Mouse (Mus musculus) thymus, adult 2 months (tissue): ENCODE data around the gene Gas2l1.

Source experiments
- CTCF ChIP-seq: fragments of 200-500 bp; IDR thresholded peaks from 2 replicates; pipeline ENCODE4 v1.5.1; 2012; ENCODE audit warnings: mild to moderate bottlenecking, control low read depth, low read length, moderate library complexity, borderline replicate concordance; ENCODE audit not compliant: control insufficient read depth, poor library complexity, insufficient read depth; ENCODE audit errors: extremely low read depth
- POLR2A ChIP-seq: fragments of 200-500 bp; IDR thresholded peaks from 2 replicates; pipeline ENCODE4 v1.6.1; 2012; ENCODE audit warnings: mild to moderate bottlenecking, low read length, control low read depth, moderate library complexity; ENCODE audit not compliant: control insufficient read depth, poor library complexity, insufficient read depth; ENCODE audit errors: extremely low read depth

GRCm38 (mm10) chr11:5074882-5075281, 9.8 kb upstream of the Gas2l1 start:
- TF ChIP-seq POLR2A, result no peak
- TF ChIP-seq CTCF, result no peak
